Mouse (Mus musculus) neural tube, embryonic 14.5 days (tissue): ENCODE results near the gene Uxs1. TPM values are rescaled to one million over a fixed set of nuclear protein-coding genes. Genes with fewer than 3 reads are reported as not detected.

Experiments
- ATAC-seq: fragments of 200-750 bp; cut with Nextera tagmentation; 2 replicates; pipeline ENCODE4 v1.8.0; 2017; ENCODE audit warnings: low read depth, mild to moderate bottlenecking, moderate TSS enrichment, moderate library complexity
- H3K27ac ChIP-seq: fragments of 300-500 bp; sonication (generic); 2 replicates; pipeline ENCODE4 v1.5.1; 2014; ENCODE audit warnings: low read depth, mild to moderate bottlenecking, control low read depth, low read length, moderate library complexity, mixed read lengths
- H3K27me3 ChIP-seq: fragments of 300-500 bp; sonication (generic); 2 replicates; pipeline ENCODE4 v1.6.1; 2014; ENCODE audit warnings: low read length; ENCODE audit not compliant: control insufficient read depth, insufficient read depth
- H3K36me3 ChIP-seq: fragments of 300-500 bp; sonication (generic); 2 replicates; pipeline ENCODE4 v1.6.1; 2014; ENCODE audit warnings: low read length, mixed read lengths; ENCODE audit not compliant: control insufficient read depth, insufficient read depth
- H3K4me1 ChIP-seq: fragments of 300-500 bp; sonication (generic); 2 replicates; pipeline ENCODE4 v1.6.1; 2014; ENCODE audit warnings: low read length; ENCODE audit not compliant: control insufficient read depth, insufficient read depth
- H3K4me2 ChIP-seq: fragments of 300-500 bp; sonication (generic); 2 replicates; pipeline ENCODE4 v1.6.1; 2014; ENCODE audit warnings: mild to moderate bottlenecking, low read depth, low read length, control low read depth
- H3K4me3 ChIP-seq: fragments of 300-500 bp; sonication (generic); 2 replicates; pipeline ENCODE4 v1.5.1; 2014; ENCODE audit warnings: low read depth, low read length, control low read depth, mixed read lengths
- H3K9ac ChIP-seq: fragments of 300-500 bp; sonication (generic); replicated peaks from 2 replicates; pipeline ENCODE4 v1.6.1; 2014; ENCODE audit warnings: low read depth, mild to moderate bottlenecking, control low read depth, low read length, mixed read lengths
- H3K9me3 ChIP-seq: fragments of 300-500 bp; sonication (generic); 2 replicates; pipeline ENCODE4 v1.6.1; 2016; ENCODE audit warnings: low read length; ENCODE audit not compliant: control insufficient read depth
- whole genome bisulfite sequencing: fragments of 180-500 bp; shearing (Covaris S2); extraction: QIAGEN DNeasy Blood & Tissue Kit; methylation state at CpG from one replicate; pipeline ENCODE4 v1.1.7; 2014; 5-methylcytosine and 5-hydroxymethylcytosine counted together
- polyA plus RNA-seq: library from polyadenylated mRNA; unstranded; fragments of >200 nt; fragmentation: Nextera tagmentation; extraction: Ambion mirVana; gene quantifications from 2 replicates; pipeline ENCODE4 v1.2.1, GENCODE M21; 2014

Uxs1 gene
- polyA plus RNA-seq, 1 experiment from 2014 or later, result 15.0 TPM

- Histone ChIP-seq H3K36me3 (peaks cover 4% of the 10 kb centered on the region; the same call in 1 of the 2 replicates), H3K4me3 (no peak overlapping the region)
- 96% methylated on average over 3 of the region's 3 CpGs for WGBS
Observed at GRCm38 (mm10) chr1:43783186-43783585, 44.4 kb downstream of the Uxs1 start.

GRCm38 (mm10) chr1:43782680-43783079, 44.9 kb downstream of the Uxs1 start:
- H3K27ac ChIP-seq, result no peak overlapping the region
- H3K27me3 ChIP-seq, result no peaks in the 10 kb centered on the region
- no peaks in the 10 kb centered on the region for H3K9me3 ChIP-seq
- no peak overlapping the region for H3K4me3 ChIP-seq
- H3K9ac ChIP-seq, result no peak overlapping the region
- no peaks in the 10 kb centered on the region for H3K4me1 ChIP-seq
- WGBS, result 90% methylated on average over 3 of the region's 3 CpGs
- H3K36me3 ChIP-seq, result peaks cover 4% of the 10 kb centered on the region; the same call in 1 of the 2 replicates
- ATAC-seq, result no peak
- no peak overlapping the region for H3K4me2 ChIP-seq

More at GRCm38 (mm10) chr1:43783186-43783585, 44.4 kb downstream of the Uxs1 start:
- no peaks in the 10 kb centered on the region for H3K4me1 ChIP-seq
- H3K9ac ChIP-seq, result no peak overlapping the region
- no peak for ATAC-seq
- H3K27ac ChIP-seq, result no peak overlapping the region
- H3K4me2 ChIP-seq, result no peak overlapping the region
- no peaks in the 10 kb centered on the region for H3K9me3 ChIP-seq
- no peaks in the 10 kb centered on the region for H3K27me3 ChIP-seq

- 83% methylated on average over 3 of the region's 3 CpGs for WGBS
- no peak for ATAC-seq
- Histone ChIP-seq H3K27ac (no peak overlapping the region), H3K27me3 (no peaks in the 10 kb centered on the region), H3K4me2 (no peak overlapping the region), H3K9me3 (no peaks in the 10 kb centered on the region), H3K4me1 (no peaks in the 10 kb centered on the region), H3K9ac (no peak overlapping the region), H3K36me3 (peaks cover 1% of the 10 kb centered on the region; the same call in 1 of the 2 replicates), H3K4me3 (no peak overlapping the region)
Observed at GRCm38 (mm10) chr1:43781672-43782071, 45.9 kb downstream of the Uxs1 start.

- no peak overlapping the region for H3K4me3 ChIP-seq
- 90% methylated on average over 2 of the region's 2 CpGs for WGBS
- no peaks in the 10 kb centered on the region for H3K27me3 ChIP-seq
- no peak overlapping the region for H3K4me2 ChIP-seq
- H3K4me1 ChIP-seq, result no peaks in the 10 kb centered on the region
- no peak overlapping the region for H3K9ac ChIP-seq
- no peaks in the 10 kb centered on the region; the same call in 1 of the 2 replicates for H3K36me3 ChIP-seq
- H3K27ac ChIP-seq, result no peak overlapping the region
- H3K9me3 ChIP-seq, result no peaks in the 10 kb centered on the region
- no peak for ATAC-seq
Observed at GRCm38 (mm10) chr1:43781195-43781594, 46.4 kb downstream of the Uxs1 start.

DNA sequence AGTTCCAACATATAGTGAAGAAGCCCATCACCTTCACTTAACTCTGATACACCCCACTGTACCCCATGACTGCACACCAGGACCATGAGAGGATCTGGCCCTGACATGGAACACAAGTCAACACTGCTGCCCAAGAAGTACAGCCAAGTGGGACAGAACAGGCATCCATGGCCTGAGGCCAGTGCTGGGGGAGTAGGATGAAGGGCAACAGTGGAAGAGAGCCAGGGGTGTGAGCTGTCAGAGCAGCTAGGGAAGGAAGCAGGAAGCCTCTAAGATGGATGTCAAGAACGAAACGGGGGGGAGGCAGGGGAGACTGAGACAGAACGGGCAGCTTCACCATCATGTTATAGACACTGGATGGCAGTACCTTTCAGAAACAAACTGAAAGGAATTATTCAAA, 51.5 kb downstream of the Uxs1 start:
- peaks cover 8% of the 10 kb centered on the region; the same call in 1 of the 2 replicates for H3K36me3 ChIP-seq
- H3K27ac ChIP-seq, result no peak overlapping the region
- no peak overlapping the region for H3K4me2 ChIP-seq
- H3K4me1 ChIP-seq, result no peaks in the 10 kb centered on the region
- 96% methylated on average over 3 of the region's 3 CpGs for WGBS
- no peaks in the 10 kb centered on the region for H3K9me3 ChIP-seq
- H3K27me3 ChIP-seq, result no peaks in the 10 kb centered on the region
- no peak for ATAC-seq
- no peak overlapping the region for H3K4me3 ChIP-seq
- H3K9ac ChIP-seq, result no peak overlapping the region

DNA sequence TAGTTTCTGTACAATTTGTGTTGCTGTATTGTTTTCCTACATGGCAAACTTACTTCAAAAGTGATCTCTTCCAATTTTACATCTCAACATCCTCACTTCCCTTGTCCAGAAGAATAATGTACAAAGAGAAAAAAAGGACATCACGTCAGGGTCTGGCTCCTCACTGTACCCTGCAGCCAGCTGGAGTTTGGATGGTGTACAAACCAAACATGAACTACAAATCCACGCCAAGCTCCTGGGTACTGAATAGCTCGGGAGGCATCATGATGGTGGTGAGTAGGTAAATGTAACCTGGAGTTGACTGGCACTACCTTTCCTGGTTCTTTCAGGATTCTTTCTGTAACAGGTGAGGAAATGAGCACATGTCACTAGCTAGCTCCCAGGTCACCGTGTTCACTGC, 53.5 kb downstream of the Uxs1 start:
- H3K4me3 ChIP-seq, result no peak overlapping the region
- H3K9me3 ChIP-seq, result no peaks in the 10 kb centered on the region
- WGBS, result 94% methylated on average over 4 of the region's 4 CpGs
- no peak overlapping the region for H3K9ac ChIP-seq
- ATAC-seq, result no peak
- H3K36me3 ChIP-seq, result peaks cover 11% of the 10 kb centered on the region; the same call in 1 of the 2 replicates
- H3K4me2 ChIP-seq, result no peak overlapping the region
- no peak overlapping the region for H3K27ac ChIP-seq
- H3K4me1 ChIP-seq, result no peaks in the 10 kb centered on the region
- H3K27me3 ChIP-seq, result no peaks in the 10 kb centered on the region

GRCm38 (mm10) chr1:43772694-43773093, 54.9 kb downstream of the Uxs1 start:
- no peak overlapping the region for H3K4me2 ChIP-seq
- no peak for ATAC-seq
- no peak overlapping the region for H3K9ac ChIP-seq
- H3K4me1 ChIP-seq, result no peaks in the 10 kb centered on the region
- H3K4me3 ChIP-seq, result no peak overlapping the region
- H3K36me3 ChIP-seq, result peaks cover 11% of the 10 kb centered on the region; the same call in 1 of the 2 replicates
- H3K27ac ChIP-seq, result no peak overlapping the region
- H3K27me3 ChIP-seq, result no peaks in the 10 kb centered on the region
- no peaks in the 10 kb centered on the region for H3K9me3 ChIP-seq
- WGBS, result 97% methylated on average over 3 of the region's 3 CpGs

DNA sequence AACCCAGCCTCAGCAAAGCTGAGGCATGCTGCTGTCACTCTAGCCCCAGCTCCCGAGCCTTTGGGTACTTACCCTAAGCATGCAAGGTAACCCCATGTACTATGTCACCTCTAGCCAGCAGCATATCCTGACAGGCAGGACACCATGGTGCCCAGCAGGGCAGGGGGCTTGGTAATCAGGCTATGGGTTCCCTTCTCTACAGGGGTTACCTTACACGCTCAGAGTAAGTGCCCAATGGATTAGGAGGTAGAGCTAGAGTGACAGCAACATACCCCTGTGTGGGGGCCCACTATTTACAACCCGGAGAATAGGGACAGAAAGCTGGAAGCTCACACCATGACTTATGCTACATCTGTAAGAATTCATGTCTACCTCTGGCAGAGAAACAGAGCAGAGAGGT, 57.6 kb downstream of the Uxs1 start:
- no peak for ATAC-seq
- Histone ChIP-seq H3K9me3 (no peaks in the 10 kb centered on the region), H3K9ac (no peak overlapping the region), H3K36me3 (peaks cover 11% of the 10 kb centered on the region; the same call in 1 of the 2 replicates), H3K27ac (no peak overlapping the region), H3K4me2 (no peak overlapping the region), H3K4me3 (no peak overlapping the region), H3K4me1 (no peaks in the 10 kb centered on the region), H3K27me3 (no peaks in the 10 kb centered on the region)
- WGBS, result 89% methylated on average over 3 of the region's 3 CpGs

- no peak overlapping the region for H3K4me3 ChIP-seq
- no peak overlapping the region for H3K9ac ChIP-seq
- peaks cover 15% of the 10 kb centered on the region; the same call in 1 of the 2 replicates for H3K36me3 ChIP-seq
- H3K4me2 ChIP-seq, result no peak overlapping the region
- WGBS, result 57% methylated on average over 1 of the region's 1 CpGs
- no peaks in the 10 kb centered on the region for H3K27me3 ChIP-seq
- no peak overlapping the region for H3K27ac ChIP-seq
- no peaks in the 10 kb centered on the region for H3K4me1 ChIP-seq
- ATAC-seq, result no peak
- no peaks in the 10 kb centered on the region for H3K9me3 ChIP-seq
Observed at GRCm38 (mm10) chr1:43769348-43769747, 58.3 kb downstream of the Uxs1 start.
